Mouse (Mus musculus): ENCODE data around the gene Btnl1.
A peak's percentile ranks its signal among the peaks of the same experiment; 100 is the strongest.

GRCm38 (mm10) chr17:34331200-34331599 is 45.7 kb upstream of the Btnl1 start:
- TF ChIP-seq CTCF (conservative IDR thresholded peaks at IDR 0.05 in 1 of 2, IDR thresholded peaks at IDR 0.05 in 1 of 2; ENCODE audit: low read depth in 2 of 2, low read length in 2 of 2) (no peak), POLR2A (IDR thresholded peaks at IDR 0.05; ENCODE audit: low read depth, low read length) (no peak), POLR2AphosphoS2 (IDR thresholded peaks at IDR 0.05; ENCODE audit: low read depth, low read length) (no peak), ZC3H11A (IDR thresholded peaks at IDR 0.05; ENCODE audit: low read depth, low read length) (no peak), EP300 (IDR thresholded peaks at IDR 0.05; ENCODE audit: low read length) (0 out of 2 replicates have a peak, but pooled peaks have one; percentile 38), USF1 (IDR thresholded peaks at IDR 0.05; ENCODE audit: low read depth, low read length) (no peak)
